Mouse (Mus musculus) cerebellum, adult 18-20 months (tissue): ENCODE measurements around the gene Igfals.

Experiments used
- DNase-seq, 2 experiments: peaks; one replicate each; pipeline ENCODE4 v3.0.0; 2021

Igfals gene

DNA sequence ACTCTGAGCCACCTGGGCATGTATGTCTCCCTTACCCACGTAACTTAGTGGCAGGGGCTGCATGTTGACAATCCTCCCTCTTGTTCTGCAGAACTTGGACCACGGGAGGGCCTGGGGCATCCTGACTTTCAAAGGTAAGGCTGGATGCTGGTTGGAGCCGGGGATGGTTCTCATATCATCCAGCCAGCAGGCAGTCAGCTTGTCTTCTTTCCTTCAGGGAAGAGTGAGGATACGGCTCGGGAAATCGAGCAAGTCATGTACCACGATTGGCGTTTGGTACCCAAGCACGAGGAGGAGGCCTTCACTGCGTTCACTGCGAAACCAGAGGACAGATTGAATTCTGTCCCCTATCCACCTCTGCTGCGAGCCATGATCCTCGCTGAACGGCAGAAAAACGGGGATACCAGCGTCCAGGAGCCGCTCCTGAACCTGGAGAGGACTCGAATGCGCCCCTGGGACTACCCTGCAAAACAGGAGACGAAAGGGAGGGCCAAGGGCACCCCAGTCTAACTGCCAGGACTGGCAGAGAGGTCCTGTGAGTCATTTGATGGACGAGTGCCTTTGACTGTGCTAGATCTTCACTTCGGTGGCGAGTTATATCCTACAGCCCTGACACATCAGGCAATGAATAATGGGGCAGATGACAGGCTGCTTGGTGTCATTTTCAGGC is 29.9 kb downstream of the Igfals start:
- no peak for DNase-seq

- DNase-seq = peak; percentile 75 to 80
Measured at GRCm38 (mm10) chr17:24896241-24896992, 30.6 kb downstream of the Igfals start, which contains the start of gene Nme3. Gene Nme3 (plus strand): TSS chr17:24896500.

DNA sequence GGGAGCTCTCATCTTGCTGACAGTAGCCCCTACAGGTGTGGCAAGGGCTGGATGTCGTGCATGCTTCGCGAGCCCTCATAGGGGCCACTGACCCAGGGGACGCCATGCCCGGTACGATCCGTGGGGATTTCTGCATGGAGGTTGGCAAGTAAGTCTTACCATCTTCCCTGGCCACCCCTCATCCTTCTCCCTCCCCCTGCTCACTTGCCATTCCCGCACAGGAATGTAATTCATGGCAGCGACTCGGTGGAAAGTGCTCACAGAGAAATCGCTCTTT is 31.1 kb downstream of the Igfals start:
- no peak for DNase-seq

DNA sequence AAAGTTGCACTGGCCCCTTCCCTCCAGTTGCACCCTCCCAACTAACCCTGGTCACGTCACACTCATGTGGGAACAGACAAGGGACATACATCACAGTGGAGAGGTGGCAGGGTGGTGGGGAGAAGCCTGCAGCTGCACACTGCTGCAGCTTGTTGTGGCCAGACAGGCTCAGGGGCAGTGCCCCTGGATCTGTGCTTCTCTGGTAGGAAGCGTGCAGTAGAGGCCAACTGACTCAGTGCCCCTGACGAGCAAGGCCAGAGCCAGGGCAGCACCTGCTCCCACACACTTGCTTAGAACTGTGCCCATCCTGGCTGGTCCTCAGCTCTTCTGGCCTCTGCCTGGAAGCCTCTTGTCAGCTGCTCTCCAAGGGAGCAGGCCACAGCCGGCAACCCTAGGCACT is 31.8 kb downstream of the Igfals start:
- no peak for DNase-seq

DNA sequence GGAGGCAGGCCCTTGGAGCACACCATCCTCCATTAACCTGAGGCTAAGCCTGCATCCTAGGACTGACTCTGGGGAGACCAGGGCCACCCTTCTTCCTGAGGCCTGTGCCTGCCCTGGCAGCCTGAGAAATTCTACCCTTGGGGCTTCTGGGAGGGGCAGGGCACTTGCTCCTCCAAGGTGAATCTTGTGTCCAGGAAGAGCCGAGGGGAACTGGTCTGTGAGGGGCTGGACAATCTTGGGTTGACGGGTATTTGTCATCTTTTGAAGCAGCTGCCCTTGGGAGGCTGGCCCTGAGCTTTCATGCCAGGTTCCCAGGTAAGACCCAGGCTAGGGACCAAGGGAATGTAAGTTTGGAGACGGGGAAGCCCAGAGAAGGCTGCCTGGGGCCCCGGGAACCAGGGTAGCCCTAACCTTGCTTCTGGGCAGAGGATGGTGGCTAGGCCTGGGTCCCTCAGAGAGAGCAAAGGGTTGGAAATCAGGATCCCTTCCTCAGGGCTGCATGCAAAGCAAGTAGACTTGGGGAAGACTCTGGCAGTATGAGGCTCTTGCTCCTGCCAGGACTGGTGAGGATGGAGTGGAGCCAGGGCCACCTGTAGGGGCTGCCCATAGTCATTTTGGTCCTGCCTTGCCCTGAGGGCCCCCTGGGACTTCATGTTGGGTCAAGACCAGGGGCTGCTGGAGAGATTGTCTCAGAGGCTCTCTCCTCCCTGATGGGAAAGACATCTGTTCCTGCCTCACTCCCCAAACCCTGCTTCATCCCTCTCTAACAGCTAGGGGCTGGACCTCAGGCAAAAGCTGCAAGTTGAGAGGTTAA is 32.5 kb downstream of the Igfals start:
- DNase-seq = no peak

DNA sequence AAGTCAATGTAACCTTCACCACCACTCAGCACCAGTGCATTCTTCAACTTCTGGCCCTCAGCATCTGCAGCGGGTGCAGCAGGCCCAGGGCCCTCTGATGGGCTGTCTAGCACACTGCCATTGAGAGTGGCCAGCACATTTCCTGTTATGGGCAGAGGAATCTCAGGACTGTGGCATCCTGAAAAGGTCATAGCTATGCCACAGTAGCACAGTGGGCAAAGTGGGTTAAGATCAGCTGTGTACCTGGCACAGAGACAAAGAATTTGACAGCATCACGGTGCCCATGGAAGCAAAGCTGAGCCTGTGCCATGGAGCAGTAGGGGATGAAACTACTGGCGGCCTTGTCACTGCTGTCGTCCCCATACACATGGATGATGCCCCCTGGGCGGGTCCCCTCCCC is 33.4 kb downstream of the Igfals start:
- no peak for DNase-seq

GRCm38 (mm10) chr17:24900014-24900413 is 34.2 kb downstream of the Igfals start:
- no peak for DNase-seq

GRCm38 (mm10) chr17:24902124-24902523 is 36.3 kb downstream of the Igfals start:
- DNase-seq = no peak

GRCm38 (mm10) chr17:24902671-24903474 is 37.1 kb downstream of the Igfals start:
- DNase-seq = no peak

GRCm38 (mm10) chr17:24903767-24904166 is 38.0 kb downstream of the Igfals start:
- no peak for DNase-seq

DNA sequence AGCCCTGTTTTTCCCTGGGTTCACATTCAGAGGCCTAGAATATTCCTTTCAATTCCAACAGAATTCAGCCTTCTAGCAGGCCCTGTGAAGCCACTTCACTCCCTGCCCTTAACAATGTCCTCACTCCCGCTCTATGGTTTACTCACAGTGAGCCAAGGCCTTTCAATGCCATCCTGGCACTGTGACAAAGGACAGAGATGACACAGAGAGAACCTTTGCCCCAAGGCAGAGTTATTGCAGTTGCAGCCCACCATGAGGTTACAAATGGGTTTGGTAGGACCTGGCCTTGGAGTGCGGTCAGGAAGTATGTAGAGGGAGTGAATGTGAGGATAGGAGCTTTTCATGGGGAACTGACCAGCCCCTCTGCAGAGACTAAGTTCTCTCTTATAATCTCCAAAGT is 41.8 kb downstream of the Igfals start:
- DNase-seq = no peak

GRCm38 (mm10) chr17:24913984-24914383 is 48.2 kb downstream of the Igfals start:
- DNase-seq = no peak

DNA sequence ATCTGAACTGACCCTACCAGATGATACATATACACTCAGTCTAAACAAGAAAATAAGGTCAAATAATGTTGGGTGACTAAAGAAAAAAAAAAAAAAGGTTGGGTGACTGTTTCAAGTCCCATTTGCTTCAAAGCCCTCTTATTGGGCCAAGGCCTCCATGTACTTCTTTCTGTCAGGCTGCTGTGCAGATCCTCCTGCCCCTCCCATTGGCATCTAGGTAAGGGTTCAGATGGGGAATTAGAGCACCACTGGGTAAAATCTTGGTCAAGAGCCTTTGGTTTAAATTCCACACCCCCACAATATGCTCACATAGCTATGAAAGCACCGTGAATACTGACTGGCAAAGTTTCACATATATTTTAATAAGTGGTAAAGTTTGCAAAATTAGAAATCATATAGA is 57.4 kb downstream of the Igfals start:
- DNase-seq = no peak

DNA sequence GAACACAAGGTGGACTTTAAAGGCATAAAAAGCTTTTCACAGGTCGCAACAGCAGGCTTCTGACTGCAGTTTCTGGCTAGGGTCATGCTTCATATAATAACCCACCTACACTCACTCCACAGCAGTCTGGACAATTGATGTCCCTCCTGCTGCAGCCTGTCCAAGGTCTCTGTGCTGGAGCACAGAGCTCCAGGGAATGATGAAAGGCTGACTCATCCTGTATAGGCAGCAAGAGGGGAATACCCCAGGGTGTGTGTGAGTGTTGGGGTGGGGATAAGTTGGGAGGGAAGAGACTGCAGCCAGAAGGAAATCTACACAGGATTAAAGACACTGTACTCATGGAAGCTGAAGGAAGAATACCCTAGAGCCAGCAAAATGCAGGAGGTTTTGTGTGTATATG is 63.7 kb downstream of the Igfals start:
- no peak for DNase-seq
